Mouse (Mus musculus) heart, adult 8-10 months (tissue): Measurements from ENCODE around the gene Trat1. TPM values are rescaled to one million over a fixed set of nuclear protein-coding genes. Genes with fewer than 3 reads are reported as not detected.

Experiments
- DNase-seq: peaks from one replicate; pipeline ENCODE4 v3.0.0; 2022; ENCODE audit warnings: low spot score
- total RNA-seq, 4 experiments: library from RNA; stranded (reverse); gene quantifications; 2 replicates each; pipeline ENCODE4 v1.2.4; 2022

The Trat1 gene
- total RNA-seq, 4 experiments from 2014 or later, result not detected

GRCm38 (mm10) chr16:48719679-48720078, 52.1 kb downstream of the Trat1 start:
- DNase-seq, result no peak

- no peak for DNase-seq
Observed at GRCm38 (mm10) chr16:48716343-48716742, 55.5 kb downstream of the Trat1 start.

- DNase-seq, result no peak
Observed at GRCm38 (mm10) chr16:48701896-48702295, 69.9 kb downstream of the Trat1 start.

Other genes with a start within 250 kb of the Trat1 start
- not detected for gene Retnlb, start 44.8 kb upstream of the Trat1 start, total RNA-seq
- gene Retnla, start 70.5 kb upstream of the Trat1 start, total RNA-seq, result 1 to 10 TPM in 3 of 4 experiments, under 1 TPM in 1; 0.47 to 5.3 (median 2.0) TPM
- 1 to 10 TPM in 1 of 4 experiments, under 1 TPM in 2, not detected in 1; 0.65 to 3.2 (median 0.97) TPM for gene Retnlg, start 100.6 kb upstream of the Trat1 start, total RNA-seq
- 10 to 100 TPM in 1 of 4 experiments, 1 to 10 TPM in 3; 6.7 to 10.4 (median 8.1) TPM for gene Dzip3, start 222.1 kb upstream of the Trat1 start, total RNA-seq
- 1 to 10 TPM in 2 of 4 experiments, under 1 TPM in 2; 0.54 to 1.5 (median 1.00) TPM for gene Cip2a, start 222.2 kb upstream of the Trat1 start, total RNA-seq